Mouse (Mus musculus) layer of hippocampus, postnatal 10 days (tissue): ENCODE measurements at regions not wholly inside any gene's neighbourhood (a gene's known extent, or its start where the extent isn't known, plus 50 kb on each side); places are given as distances from the start of the nearest gene placed in this dataset.

Experiments used
- DNase-seq, 2 experiments: peaks; one replicate each; pipeline ENCODE4 v3.0.0; 2021; ENCODE audit warnings: low spot score in 2 of 2

DNA sequence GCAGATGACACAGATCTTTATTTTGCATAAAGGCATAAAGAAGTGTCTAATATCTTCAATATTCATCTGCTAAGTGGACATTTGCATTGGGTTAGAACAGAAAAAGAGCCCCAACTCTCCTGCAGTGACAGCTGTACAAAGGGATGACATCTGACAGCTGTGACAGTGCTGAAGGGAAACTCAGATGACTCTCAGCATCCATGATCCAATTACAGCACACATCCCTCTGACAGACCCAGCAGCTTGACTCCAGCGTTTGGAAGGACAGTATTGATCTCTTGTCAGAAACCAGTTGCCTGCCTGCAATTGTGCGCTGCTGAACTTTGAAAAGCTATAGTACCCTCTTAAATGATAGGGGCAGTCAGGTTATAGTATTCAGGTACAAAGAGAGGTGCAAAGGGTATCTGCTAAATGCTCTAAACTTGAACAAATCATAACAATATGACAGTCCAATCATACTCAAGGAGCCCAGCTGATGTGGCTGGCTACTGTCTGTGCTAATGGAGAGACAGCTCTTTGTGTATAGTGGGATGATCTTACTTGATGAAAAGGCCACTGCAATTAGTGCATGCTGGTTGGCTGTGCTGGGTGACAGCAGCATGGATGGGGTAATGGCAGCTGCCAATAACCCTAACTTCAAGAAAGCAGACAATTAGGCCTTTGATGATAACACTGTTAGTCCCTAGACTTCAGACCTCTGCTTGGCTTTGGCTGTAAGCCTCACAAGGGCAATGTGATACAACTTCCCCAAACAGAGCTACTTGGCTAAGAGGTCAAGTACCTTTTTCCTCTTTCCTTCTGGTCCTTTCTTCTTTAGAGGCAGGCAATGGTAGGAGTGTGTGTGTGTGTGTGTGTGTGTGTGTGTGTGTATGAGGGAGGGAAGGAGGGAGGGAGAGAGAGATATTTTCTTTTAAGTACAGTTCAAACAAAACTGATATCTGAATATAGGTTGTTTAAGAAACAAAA lies 662.9 kb downstream of the Nr4a2 start:
- DNase-seq, result no peak

GRCm38 (mm10) chr2:56459430-56459829 lies 664.4 kb downstream of the Nr4a2 start:
- DNase-seq, result no peak

GRCm38 (mm10) chr2:56457594-56457993 lies 666.2 kb downstream of the Nr4a2 start:
- DNase-seq, result no peak

- no peak for DNase-seq
Observed at GRCm38 (mm10) chr2:56455856-56456395, 667.9 kb downstream of the Nr4a2 start.

GRCm38 (mm10) chr2:56454611-56455066 lies 669.2 kb downstream of the Nr4a2 start:
- DNase-seq, result peak in 1 of 2 experiments; percentile 9

- no peak for DNase-seq
Observed at GRCm38 (mm10) chr2:56440916-56441315, 682.9 kb downstream of the Nr4a2 start.
